Mouse (Mus musculus): ENCODE results near the gene Cadm4.

GRCm38 (mm10) chr7:24538154-24538553 is 56.3 kb downstream of the Cadm4 start:
- TF ChIP-seq MYC (IDR thresholded peaks at IDR 0.05; ENCODE audit: low read depth, low read length) (no peak), CTCF (conservative IDR thresholded peaks at IDR 0.05 in 1 of 2, IDR thresholded peaks at IDR 0.05 in 1 of 2; ENCODE audit: low read depth in 2 of 2, low read length in 2 of 2) (peak in 1 of 2 experiments; percentile 19; a peak in 2 of 4 replicates), EP300 (IDR thresholded peaks at IDR 0.05; ENCODE audit: low read length) (no peak), POLR2A (IDR thresholded peaks at IDR 0.05; ENCODE audit: low read depth, low read length) (no peak), TCF12 (IDR thresholded peaks at IDR 0.05; ENCODE audit: low read depth, low read length) (no peak), UBTF (IDR thresholded peaks at IDR 0.05; ENCODE audit: low read depth, low read length) (no peak), ZKSCAN1 (IDR thresholded peaks at IDR 0.05; ENCODE audit: borderline replicate concordance, low read depth, low read length) (no peak), ZC3H11A (IDR thresholded peaks at IDR 0.05; ENCODE audit: low read depth, low read length) (no peak)
